Mouse (Mus musculus) gonadal fat pad, adult 2 months (tissue): ENCODE results near the gene Srp14. TPM values are rescaled to one million over a fixed set of nuclear protein-coding genes. Genes with fewer than 3 reads are reported as not detected.

ENCODE experiments used
- DNase-seq: peaks from one replicate; pipeline ENCODE4 v3.0.0-alpha.2; 2012; ENCODE audit warnings: low read depth
- polyA plus RNA-seq: library from polyadenylated mRNA; depleted of rRNA; stranded (reverse); fragments of >200 nt; gene quantifications from 2 replicates; pipeline ENCODE4 v1.2.3, GENCODE M21; 2012; rRNA removed

Gene Srp14
- 86.6 and 111 TPM in 2 replicates for polyA plus RNA-seq

- no peak for DNase-seq
Observed at GRCm38 (mm10) chr2:118479550-118479909, at the start of gene Srp14. Srp14 (minus strand) TSS chr2:118479711.

GRCm38 (mm10) chr2:118526545-118526944, 47.0 kb upstream of the Srp14 start:
- DNase-seq: no peak

DNA sequence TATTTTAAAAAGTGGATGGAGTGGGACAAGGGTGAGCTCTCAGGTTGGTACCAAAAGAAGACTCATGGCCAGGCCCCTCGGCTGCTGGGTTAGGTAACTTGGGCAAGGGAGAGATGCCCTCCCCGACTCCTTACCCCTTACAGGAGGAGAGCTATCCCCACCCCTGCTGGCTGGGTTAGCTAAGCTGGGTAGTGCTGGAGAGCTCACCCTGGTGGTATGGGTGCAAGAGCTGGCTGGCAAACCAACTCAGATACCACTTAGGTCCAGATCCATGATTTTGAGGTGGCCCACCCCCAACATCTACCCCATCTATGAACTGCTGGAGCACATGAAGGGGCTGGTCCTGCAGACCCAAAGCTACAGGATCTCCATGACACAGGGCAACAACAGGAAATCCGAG, 45.3 kb upstream of the Srp14 start:
- DNase-seq: no peak

GRCm38 (mm10) chr2:118523163-118523730, 43.7 kb upstream of the Srp14 start:
- no peak for DNase-seq

DNA sequence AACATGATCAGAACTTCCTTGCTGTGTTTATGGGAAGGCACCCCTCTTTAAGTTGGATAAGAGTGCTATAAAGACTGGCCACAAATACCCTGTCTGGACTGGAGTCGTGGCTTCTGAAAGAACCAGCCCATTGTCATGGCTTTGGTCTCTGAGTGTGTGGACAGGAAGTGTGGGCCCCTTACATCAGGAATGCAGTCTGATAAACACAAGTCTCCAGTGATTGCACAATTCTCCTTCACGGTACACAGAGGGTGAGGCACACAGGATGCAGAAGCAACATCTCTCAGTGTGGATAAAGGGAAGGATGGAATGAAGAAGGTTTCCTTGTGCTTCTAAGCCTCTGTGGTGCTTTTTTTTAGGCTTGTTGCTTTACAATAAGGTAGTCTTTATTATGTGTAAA, 42.8 kb upstream of the Srp14 start:
- no peak for DNase-seq

DNA sequence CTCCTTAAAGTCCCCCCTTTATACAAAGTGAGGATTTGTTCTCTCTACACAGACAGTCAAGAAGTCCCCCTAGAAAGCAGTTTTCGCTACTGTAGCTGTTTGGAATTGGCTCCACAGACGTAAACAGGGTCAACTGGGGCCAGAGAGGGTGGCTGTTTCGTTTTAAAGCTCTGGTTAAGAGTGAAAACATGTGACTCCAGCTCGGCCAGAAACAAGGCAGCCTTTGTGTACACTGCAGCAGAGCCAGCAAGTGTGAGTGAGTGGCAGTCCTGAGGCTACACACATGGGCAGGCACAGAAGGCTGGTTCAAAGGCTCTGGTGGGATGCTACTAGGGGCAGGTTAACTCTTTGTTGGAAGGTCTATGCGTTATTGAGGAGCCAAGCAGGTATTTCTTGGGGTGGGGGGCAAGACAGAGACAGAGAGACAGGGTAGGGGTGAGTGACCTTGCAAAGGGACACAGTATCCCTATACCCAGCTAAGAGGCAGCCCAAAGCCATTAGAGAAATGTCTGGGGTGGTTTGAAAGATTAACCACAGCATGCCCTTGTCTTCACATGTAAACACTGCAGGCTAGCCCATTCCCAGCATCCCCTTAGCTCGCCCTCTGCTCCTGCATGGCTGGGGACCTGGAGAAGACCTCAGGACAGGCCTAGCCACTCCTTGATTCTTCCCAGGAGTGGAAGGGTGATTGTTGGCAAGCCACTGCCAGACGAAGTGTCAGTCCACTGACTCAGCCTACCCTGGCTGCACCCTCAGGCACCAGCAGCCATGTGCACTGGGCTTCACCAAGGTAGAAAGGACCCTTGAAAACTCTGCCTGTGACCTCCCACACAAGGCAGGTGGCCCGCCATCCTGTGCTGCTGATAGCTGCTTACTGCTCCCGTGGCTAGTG, 40.8 kb upstream of the Srp14 start:
- no peak for DNase-seq

GRCm38 (mm10) chr2:118512418-118513377, 33.2 kb upstream of the Srp14 start:
- DNase-seq: no peak

- DNase-seq: no peak
Observed at GRCm38 (mm10) chr2:118511779-118512417, 32.4 kb upstream of the Srp14 start.

DNA sequence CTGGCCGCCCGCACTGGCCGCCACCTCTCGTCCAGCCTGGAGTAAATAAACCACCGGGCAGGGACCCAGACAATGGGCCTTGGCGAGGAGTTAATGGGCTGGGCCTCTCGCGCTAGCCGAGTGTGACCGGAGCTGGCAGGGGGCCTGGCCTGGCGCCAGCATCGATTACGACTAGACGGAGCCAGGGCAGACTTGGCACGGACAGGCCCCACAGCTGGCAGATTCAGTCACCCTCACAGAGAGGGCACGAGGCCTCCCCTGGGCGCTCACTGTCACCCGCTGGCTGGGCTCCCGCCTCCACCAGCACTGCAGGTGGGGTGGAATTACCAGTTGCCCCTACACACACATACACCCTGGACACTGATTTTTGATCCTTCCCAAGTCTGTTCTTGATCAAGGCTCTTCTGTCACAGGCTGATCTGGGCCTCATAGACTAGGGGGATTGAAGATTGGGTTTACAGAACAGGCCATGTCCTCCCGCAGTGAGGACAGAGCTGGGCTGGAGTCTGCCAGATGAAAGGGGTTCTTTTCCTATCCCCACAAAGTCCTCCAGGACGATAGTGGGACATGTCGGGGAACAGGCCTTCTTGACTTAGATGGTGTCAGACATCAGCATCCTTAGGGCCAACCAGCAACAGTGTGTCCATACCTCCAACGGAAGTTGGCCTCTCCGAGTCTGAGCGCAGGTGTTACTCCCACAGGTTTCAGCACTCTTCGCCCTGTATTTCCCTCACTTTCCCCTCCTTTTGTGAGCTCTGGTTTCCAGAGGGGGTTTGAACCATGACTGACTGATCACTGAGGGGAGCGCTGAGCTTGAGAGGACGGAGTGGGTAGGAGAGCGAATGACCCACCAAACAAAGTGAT, 31.2 kb upstream of the Srp14 start:
- no peak for DNase-seq

GRCm38 (mm10) chr2:118509688-118510446, 30.4 kb upstream of the Srp14 start:
- DNase-seq: no peak

- no peak for DNase-seq
Observed at GRCm38 (mm10) chr2:118507126-118507525, 27.6 kb upstream of the Srp14 start.

- DNase-seq: no peak
Observed at GRCm38 (mm10) chr2:118500191-118500590, 20.7 kb upstream of the Srp14 start.

- DNase-seq: no peak
Observed at GRCm38 (mm10) chr2:118499135-118499961, 19.8 kb upstream of the Srp14 start.

DNA sequence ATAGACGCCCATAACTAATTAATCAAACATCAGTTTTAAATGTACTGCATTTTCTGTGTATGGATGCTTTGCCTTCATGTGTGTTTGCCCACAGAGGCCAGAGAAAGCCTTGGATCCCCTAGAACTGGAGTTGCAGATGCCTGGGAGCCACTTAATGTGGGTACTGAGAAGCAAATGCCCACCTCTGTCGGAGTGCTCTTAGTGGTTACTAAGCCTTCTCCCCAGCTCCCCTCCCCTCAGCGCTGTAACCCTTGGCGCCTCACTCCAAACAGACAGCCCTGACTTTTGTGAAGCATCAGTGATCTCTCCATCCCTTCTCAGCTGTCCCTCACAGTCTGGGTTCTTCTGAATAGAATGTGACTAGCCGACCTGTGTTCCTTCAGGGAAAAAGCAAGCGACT, 19.0 kb upstream of the Srp14 start:
- DNase-seq: no peak

DNA sequence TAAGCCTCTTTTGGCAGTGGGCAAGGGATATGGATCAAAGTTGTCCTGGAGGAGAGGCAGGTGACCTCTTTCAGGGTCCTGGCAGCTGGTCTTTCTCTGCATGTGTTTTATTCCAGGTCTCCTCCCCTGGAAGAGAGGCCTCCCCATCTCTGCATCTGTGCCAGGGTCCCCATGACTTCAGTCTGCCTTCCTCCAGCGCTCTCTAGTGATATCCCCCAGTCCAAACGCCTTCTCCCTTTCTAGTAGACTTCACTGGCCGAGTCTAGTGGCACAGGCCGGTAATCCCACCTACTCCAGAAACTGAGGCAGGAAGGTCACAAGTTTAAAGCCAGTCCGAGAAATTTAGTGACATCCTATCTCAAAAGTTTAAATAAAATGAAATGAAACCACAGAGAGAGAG, 18.4 kb upstream of the Srp14 start:
- DNase-seq: no peak

GRCm38 (mm10) chr2:118495024-118495423, 15.5 kb upstream of the Srp14 start:
- no peak for DNase-seq

GRCm38 (mm10) chr2:118491741-118492395, 12.4 kb upstream of the Srp14 start:
- no peak for DNase-seq

GRCm38 (mm10) chr2:118491281-118491731, 11.8 kb upstream of the Srp14 start:
- DNase-seq: no peak
